Mouse (Mus musculus) ovary, postnatal 36 days (tissue): ENCODE data around the gene Pole2.

ENCODE experiments used
- DNase-seq: peaks from one replicate; pipeline ENCODE4 v3.0.0; 2022; ENCODE audit warnings: low spot score, mixed read lengths

The Pole2 gene

DNA sequence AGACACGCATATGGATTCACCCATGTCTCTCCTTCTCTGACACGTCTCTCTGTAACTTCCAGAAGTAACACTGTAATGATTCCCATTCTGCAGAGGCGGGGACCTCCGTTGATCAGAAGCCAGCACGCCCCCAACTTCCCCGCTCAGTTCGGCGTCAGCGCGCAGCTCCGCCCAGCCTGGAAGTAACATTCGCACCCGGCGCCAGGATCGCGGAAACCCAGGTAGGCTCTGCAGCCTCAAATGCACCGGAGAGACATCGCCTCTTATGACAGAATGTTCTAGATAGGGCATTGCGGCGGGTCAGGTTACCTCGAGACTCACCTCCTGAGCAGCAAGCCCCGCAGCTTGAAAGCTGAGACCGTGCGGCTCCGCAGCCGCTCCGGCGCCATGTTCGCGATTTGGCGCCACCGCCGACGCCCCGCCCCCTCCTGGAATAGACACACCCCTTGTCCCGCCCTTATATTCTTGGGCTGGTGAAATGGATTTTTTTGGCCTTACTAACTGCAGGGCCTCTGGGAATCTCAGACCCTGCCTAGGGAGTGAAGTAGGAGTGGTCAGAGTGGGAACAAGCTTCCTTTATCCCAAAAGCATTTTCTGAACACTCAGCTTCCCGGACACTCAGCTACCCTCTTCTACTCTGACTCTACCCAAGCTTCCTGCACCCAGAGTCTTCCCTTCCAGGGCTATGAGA lies at the start of gene Pole2:
Pole2 (minus strand) TSS at position 420 of the 691 bp plus-strand sequence.
- DNase-seq: peak; percentile 90

DNA sequence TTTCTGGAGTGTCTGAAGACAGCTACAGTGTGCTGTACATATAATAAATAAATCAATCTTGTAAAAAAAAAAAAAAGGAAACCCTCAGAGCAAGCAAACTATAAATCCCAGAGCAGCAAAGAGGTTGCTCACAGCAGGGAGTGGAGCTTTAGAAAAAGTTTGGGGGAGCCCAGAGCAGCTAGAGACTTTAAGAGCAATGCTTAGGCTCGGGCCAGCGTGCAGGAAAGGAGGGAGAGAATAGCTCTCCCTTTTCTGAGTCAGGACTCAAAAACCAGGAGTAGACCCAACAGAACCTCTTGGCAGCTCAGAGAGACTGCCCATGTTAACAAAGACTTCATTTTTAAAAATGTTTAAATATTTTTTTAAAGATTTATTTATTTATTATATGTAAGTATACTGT lies 41.0 kb upstream of the Pole2 start:
- DNase-seq: no peak

DNA sequence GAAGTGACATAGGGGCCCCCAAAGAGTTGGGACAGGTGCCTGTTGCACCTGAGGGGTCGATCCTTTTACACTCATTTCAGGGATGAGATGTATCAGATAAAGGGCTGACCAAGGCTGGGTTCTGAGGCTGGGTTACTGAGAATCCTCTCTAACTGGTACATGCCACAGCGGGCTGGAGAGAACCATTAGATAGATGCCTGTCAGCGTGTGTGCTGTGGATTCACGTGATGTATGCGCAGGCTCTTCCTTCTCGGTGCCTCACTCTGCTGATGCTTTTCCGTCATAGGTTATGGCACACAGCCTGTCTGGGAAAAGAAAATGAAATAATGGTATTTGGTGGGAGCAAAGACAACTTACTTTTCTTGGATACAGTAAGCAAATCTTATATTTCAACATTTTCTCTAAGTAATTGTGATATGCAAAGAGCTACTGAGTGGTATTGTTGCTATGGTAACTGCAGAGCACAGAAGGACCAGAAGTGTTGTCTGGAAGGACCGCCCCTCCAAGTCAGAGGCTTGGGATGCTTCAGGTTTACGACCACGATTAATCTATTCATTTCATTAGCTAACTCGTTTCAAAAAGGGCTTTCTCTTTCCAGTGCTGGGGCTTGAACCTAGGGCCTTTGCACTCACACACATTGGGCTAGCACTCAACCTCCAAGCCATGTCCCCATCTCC lies 40.1 kb upstream of the Pole2 start:
- no peak for DNase-seq

DNA sequence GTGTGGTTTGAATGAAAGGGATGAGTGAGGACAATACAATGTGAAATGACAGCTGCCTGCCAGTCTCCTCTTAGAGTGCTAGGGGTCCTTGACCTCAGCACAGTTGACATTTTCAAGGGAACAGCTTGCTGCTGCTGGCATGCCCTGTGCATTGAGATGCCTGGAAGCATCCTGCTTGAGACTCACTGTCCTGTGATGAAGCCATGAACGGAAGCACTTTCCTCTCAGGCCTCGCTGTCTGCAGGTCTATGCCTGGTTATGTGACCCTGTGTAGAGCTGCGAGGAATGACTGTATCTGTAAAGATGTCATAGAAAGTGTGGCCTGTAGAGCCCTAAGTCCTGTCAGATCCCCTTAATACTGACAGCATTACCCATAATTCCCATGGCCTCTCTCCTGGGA lies 37.0 kb upstream of the Pole2 start:
- no peak for DNase-seq

DNA sequence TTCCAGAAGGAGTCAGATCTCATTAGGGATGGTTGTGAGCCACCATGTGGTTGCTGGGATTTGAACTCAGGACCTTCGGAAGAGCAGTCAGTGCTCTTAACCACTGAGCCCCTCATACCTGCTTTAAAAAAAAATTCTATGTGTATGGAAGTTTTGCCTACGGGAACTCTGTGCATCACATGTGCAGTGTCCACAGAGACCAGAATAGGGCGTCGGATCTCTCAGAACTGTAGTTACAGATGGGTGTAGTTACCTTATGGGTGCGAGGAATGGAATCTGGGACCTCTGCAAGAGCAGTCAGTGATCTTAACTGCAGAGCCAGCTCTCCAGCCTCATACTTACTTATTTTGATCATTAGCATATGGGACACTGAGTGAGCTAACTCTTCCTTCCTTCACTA lies 34.3 kb upstream of the Pole2 start:
- DNase-seq: no peak

DNA sequence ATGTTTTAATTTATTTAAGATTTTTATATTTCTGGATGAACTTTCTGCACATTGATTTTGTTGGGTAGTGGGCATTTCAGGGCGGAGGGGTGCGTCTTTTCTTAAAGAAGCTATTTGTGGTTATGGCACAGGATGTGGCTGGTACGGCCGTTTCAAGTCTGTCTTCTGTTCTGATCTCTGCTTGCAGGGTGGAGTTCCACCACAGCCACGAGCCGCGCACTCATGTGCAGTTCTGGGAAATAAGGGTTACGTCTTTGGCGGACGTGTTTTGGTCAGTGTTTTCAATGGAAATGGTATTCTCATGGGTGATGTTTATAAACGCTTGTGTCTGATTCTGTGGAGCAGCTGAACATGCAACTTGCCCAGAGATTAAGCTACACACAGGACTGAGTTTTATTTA lies 29.8 kb upstream of the Pole2 start:
- no peak for DNase-seq

DNA sequence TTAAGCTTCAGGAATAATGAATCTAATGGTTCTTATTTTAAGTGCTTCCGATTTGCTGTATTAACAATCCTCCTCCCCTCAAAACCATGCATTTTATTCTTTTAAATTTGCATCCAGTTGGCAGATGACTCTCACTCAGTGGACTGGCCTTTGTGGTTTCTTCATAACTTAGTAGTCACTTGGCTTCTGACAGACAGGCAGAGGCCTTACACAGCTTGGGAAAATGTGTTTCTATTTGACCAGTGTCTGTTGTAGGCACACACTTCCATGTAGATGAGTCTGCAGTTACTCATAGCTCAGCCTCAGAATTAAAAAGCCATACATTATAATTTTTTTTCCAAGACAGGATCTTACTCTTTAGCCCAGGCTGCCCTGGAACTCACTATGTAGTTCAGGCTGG lies 25.8 kb upstream of the Pole2 start:
- no peak for DNase-seq

DNA sequence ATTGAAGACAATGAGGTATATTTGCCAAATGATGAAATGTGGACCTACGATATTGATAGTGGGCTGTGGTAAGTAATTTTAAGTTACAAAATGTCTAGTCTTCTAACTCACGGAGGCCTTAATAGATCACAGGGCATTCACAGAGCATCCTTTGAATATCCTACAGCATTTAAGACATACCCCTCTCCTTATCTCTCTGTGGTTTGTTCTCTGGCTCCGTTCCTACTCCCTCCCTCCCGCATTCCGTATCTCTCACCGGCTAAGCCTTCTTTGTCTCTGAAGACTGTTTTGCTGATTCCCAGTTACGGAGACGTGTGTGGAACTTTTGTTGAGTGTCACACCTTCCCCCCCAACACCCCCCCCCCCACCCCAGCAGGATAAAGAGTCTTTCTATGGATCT lies 22.8 kb upstream of the Pole2 start:
- DNase-seq: no peak

DNA sequence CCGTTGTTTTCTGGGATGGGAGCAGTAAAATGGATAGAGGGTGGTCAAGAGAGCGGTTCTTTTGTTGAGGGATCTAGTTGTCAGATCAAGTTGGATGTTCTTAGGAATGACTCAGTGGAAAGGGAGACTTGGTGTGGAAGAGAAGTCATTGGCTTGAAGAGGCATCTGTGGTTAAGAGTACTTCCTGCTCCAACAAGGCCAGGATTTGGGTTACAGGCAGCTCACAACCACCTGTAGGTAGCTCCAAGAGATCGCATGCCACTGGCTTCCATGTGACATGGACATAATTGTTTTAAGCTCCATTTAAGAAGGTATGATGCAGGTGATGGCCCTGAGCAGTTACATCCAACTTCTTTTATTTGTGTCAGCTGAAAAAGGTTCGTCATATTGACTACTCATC lies 21.8 kb upstream of the Pole2 start:
- DNase-seq: no peak

DNA sequence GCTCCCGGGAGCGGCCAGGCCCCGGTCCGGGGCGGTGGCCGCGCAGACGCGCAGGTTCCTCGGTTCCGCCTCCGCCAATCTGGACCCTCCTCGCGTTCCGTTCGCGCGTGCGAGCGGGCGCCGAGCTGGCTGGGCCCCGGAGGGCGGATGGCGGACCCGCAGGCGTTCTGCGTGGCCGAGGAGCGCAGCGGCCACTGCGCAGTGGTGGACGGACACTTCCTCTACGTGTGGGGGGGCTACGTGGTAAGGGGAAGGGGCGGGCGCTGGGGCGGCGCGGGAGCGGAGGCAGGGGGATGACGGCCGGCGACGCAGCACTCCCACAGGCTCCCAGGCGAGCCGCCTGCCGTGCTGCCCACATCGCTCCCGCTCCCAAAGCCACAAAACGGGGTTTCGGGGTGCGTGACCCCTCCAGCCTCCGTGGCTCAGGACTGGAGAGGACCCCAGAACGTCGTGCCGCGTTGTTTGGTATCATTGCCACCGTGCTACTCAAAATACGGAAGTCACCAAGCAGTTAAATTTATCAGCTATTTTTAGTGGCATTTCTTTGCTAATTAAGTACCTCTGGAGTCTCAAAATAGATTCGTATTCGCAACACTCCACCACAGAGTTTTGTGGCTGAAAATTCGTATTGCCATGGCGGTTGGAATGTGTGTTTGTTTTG lies 13.9 kb upstream of the Pole2 start:
- DNase-seq: peak; percentile 74

DNA sequence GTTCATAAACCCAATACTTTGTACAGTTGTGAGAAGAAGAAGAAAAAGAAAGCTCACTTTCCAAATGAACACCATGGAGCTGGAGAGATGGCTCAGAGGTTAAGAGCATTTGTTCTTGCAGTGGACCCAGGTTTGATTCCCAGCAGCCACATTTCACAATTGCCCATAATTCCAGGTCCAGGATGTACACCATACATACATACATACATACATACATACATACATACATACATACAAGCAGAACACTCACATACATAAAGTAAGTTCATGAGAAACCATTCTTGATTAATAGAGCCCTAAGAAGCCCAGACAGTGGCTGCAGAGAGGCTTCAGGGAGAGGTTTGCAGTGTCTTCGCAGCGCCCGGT lies 13.4 kb upstream of the Pole2 start:
- no peak for DNase-seq

DNA sequence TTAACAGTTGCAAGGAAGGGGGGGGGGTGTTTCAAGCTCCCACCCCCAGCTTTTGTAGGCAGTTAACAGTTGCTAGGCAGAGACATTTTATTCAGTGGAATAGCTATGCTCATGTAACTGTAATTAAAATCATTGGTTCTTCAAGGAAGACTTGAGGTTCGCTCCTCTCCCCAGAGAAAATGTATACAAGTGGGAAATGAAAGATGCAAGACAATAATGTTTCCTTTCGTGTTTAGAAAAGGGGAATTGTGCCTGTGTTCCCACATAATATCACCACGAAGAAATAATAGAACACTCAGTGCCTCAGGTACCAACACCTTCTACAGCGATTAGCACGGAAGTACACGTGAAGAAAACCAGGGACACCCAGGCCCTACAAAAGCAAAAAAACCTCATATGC lies 12.9 kb upstream of the Pole2 start, which contains the start of gene Klhdc1:
Klhdc1 (plus strand) TSS at position 301 of the 400 bp plus-strand sequence.
- no peak for DNase-seq

DNA sequence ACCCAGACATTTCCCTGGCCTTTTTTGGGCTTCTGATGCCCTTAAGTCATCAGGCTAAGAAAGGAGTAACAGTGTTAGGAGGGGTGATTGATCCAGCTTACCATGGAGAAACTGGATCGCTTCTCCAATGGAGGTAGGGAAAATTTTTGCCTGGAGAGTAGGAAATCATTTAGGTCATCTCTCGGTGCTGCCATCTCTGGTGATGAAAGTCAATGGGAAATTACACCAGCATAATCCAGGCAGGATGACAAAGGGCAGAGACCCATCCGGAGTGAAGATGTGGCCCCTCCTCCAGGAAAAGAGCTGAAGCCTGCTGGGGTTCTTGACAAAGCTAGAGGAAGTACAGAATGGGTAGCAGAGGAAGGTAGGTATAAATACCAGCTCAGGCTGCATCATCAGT lies 10.3 kb upstream of the Pole2 start:
- DNase-seq: no peak

DNA sequence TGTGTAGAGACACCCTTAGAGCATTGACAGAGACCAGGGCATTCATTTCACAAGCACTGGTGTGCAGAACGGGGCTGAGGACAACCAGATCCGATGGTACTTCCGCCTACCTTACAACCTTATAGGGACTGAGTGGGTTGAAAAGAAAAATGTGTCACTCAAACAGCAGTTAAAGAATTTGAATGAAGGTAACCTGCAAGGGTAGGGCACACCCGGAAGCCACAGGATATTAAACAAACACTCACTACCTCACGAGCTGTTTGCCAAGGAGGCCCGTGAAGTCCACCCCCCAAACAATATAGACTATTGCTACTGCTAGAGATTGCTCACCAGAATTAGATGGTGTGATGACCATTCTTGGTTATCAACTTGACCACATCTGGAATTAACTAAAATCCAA lies 7.8 kb upstream of the Pole2 start:
- no peak for DNase-seq

DNA sequence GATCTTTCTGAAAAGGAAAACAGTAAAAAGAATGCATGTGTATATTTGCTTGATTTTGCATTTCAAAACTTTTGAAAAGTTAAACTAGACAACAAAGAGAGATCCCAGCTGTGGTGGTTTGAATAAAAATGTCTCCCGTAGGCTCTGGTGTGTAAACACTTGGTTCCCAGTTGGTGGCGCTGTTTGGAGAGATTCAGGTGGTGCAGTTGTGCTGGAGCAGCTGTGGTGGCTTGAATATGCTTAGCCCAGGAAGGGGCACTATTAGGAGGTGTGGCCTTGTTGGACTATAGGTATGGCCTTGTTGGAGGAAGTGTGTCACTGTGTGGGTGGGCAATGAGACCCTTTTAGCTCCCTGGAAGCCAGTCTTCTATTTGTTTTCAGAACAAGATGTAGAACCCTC lies 1.3 kb upstream of the Pole2 start:
- no peak for DNase-seq

DNA sequence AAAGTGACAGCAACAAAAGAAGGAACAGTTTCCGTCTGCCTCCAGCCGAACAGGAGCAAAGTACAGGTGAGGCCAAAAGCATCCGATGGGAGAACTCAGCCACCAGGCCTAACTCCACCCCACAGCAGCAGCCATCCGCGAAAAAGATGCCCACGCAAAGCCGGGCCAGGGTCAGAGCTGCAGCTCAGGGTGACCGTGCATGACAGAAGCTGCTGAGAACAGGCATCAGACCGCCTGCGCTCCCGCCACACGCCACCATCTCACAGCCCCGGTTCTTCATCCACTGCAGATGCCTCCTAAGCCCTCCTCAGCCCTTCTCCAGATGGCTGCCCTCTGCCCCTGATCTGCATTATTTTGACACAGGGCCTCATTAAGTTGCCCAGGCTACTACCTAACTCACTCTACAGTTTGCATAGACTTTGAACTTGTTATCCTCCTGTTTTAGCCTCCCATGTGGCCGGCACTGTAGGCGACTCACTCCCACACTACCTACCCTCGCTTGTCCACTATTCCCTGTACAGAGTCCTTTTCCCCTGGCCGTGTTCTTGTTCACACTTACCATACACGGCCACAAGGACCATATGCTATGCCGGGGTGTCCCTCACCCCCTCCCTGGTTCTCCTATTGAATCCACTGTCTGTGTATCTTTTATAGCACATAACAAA lies 7.2 kb downstream of the Pole2 start:
- DNase-seq: no peak

DNA sequence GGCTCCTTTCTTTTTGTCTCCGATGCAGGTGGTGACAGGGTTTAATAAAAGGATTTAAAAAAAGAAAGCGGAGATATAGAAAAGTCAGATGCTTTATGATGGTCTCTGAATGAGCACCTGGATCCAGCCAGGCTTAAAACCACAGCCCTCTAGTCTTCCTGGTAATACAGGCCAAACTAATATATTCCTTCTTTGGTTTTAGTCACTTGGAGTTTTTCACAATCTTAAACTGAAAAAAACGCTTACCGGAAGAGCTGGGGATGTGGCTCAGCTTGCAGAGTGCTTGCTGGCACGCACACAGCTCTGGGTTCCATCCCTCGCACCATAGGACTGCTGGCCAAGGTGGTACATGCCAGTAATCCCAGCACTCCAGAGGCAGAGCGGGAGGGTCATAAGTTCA lies 11.4 kb downstream of the Pole2 start:
- no peak for DNase-seq

DNA sequence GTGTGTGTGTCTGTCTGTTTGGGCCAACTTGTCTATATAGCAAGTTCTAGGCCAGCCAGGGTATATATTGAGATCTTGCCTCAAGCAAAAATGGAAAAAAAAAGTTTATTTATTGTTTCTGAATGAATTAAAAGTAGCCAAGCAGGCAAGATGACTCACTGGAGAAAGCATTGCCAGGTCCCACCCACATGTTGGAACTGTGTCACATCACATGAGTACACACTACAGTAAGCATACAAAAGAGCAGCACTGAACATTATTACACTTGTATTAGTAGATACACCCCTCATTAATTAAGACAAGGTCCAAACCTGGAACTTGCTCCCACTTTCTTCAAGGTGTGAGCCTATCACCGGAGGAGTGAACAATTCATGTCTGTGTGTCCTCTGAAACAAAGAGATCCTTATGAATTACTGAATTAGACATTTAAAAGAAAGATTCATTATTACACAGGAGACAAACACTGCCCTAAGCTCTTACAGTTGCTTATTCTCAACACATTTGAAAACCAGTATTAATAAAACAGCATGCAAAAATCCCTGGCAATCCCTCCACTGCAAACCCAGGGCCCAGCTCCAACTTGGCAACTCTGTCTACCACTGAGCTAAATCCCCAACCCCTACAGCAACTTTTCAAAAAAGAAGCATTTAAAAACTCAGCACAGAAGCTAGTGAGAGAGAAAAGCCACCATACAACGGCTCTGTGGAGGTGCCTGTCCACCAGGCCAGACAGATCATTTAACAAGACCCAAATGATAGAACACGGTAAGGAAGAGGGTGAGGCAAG lies 12.8 kb downstream of the Pole2 start:
- DNase-seq: peak; percentile 31

DNA sequence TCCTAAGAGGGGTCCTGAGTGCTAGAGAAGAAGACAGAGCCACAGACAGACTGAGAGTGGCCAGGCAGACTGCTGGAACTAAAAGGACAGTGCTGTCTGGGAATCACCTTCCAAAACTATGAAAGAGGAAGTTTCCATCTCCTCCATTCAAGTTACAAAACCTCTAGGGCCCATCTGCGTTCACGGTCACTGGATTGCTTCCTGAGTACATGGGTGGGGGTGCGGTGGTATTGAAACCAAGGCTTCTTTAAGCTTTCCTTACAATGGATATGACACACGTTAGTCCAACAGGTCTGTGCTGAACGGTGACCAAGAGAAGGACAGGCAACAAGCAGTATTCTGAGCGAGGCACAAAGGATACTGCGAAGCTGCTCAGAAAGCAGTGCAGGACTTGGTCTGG lies 13.6 kb downstream of the Pole2 start:
- no peak for DNase-seq

DNA sequence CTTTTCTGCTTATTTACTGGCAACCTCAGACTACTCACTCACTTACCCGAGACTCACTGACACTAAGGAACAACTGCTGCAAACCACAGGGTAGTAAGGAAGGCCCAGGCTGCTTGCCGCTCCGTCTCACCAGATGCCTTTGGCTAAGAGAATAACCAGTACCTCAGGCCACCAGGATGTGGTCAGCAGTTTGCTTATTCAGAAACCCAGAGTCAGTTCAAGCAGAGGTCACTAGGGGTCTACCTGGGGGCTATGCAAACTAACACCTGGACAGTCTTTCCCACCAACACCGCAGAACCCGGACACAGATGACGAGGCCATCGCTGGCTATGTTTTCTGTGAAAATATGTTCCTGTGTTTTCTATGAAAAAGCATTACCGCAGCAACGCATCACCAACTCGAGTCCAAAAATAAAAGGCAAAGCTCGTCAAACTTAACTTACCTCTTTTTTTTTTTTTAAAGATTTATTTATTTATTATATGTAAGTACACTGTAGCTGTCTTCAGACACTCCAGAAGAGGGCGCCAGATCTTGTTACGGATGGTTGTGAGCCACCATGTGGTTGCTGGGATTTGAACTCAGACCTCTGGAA lies 14.7 kb downstream of the Pole2 start:
- no peak for DNase-seq

DNA sequence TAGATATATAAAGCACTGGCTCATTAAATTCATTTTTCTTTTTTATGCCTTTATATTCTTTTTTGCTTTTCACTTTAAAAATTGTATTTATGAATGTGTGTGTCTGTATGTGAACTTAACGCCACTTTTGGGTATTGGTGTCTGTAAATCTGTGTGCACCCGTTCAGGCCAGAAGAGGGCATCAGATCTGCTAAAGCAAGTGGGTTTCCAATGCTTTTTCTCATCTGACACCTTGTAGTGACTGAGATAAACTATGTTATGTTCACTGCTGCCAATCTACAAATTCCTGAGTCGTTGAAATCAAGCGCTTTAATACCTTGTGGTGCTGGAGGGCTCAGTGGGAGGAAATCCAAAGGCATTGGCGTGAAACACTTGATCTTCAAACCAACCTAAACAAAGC lies 16.9 kb downstream of the Pole2 start:
- DNase-seq: no peak
